Mouse (Mus musculus) erythroblast, embryonic 14.5 days (primary cell): ENCODE measurements around the gene Kcnab1.

Source experiments
- GATA1 ChIP-seq: IDR thresholded peaks from 2 replicates; pipeline ENCODE4 v1.6.1; 2012; ENCODE audit warnings: low read length, inconsistent platforms, mixed read lengths
- TAL1 ChIP-seq: IDR thresholded peaks from 3 replicates; pipeline ENCODE4 v1.6.1; 2012; ENCODE audit warnings: low read length, inconsistent platforms, mixed read lengths

GRCm38 (mm10) chr3:65172964-65173363 is 63.8 kb downstream of the Kcnab1 start:
- TF ChIP-seq GATA1 (no peak), TAL1 (no peak)
